Mouse (Mus musculus) myocyte (in vitro differentiated cells): Measurements from ENCODE around the gene Xrcc2.

ENCODE experiments used
- CEBPB ChIP-seq: IDR thresholded peaks from 2 replicates; pipeline ENCODE4 v1.6.1; 2011; ENCODE audit warnings: mild to moderate bottlenecking, moderate library complexity; ENCODE audit not compliant: poor library complexity, insufficient read depth, severe bottlenecking
- MAX ChIP-seq: IDR thresholded peaks from one replicate; pipeline ENCODE4 v1.6.1; 2011; ENCODE audit warnings: low read depth, mild to moderate bottlenecking, control low read depth
- MYOD1 ChIP-seq, 3 experiments: IDR thresholded peaks; one replicate each; pipeline ENCODE4 v1.6.1; 2011; ENCODE audit warnings: control low read depth in 2 of 3, low read depth in 2 of 3, mild to moderate bottlenecking in 2 of 3, moderate library complexity in 1 of 3; ENCODE audit not compliant: insufficient read length in 2 of 3, control insufficient read depth in 1 of 3
- MYOG ChIP-seq, 3 experiments: IDR thresholded peaks; one replicate each; pipeline ENCODE4 v1.6.1; 2011; ENCODE audit warnings: control low read depth in 2 of 3, low read depth in 2 of 3, mild to moderate bottlenecking in 2 of 3; ENCODE audit not compliant: insufficient read length in 2 of 3, control insufficient read depth in 1 of 3, insufficient read depth in 1 of 3
- POLR2A ChIP-seq: IDR thresholded peaks from one replicate; pipeline ENCODE4 v1.6.1; 2011; ENCODE audit warnings: low read depth, mild to moderate bottlenecking, control low read depth, moderate library complexity; ENCODE audit not compliant: insufficient read length
- POLR2AphosphoS2 ChIP-seq: IDR thresholded peaks from one replicate; pipeline ENCODE4 v1.6.1; 2011; ENCODE audit warnings: low read depth, control low read depth; ENCODE audit not compliant: insufficient read length
- REST ChIP-seq: IDR thresholded peaks from one replicate; pipeline ENCODE4 v1.6.1; 2011; ENCODE audit warnings: mild to moderate bottlenecking, control low read depth, moderate library complexity; ENCODE audit not compliant: insufficient read depth, insufficient read length
- TCF12 ChIP-seq: IDR thresholded peaks from one replicate; pipeline ENCODE4 v1.6.1; 2011; ENCODE audit warnings: mild to moderate bottlenecking, control low read depth; ENCODE audit not compliant: poor library complexity, insufficient read depth, severe bottlenecking
- USF1 ChIP-seq: IDR thresholded peaks from one replicate; pipeline ENCODE4 v1.6.1; 2011; ENCODE audit warnings: low read depth, mild to moderate bottlenecking, control low read depth, moderate library complexity

- no peak for TF ChIP-seq TCF12
- no peak for TF ChIP-seq POLR2A
- TF ChIP-seq POLR2AphosphoS2, result no peak
- TF ChIP-seq MYOG (IDR thresholded peaks at IDR 0.05; ENCODE audit: control insufficient read depth in 1 of 3, insufficient read depth in 1 of 3, insufficient read length in 2 of 3, low read depth in 2 of 3), result no peak
- no peak for TF ChIP-seq CEBPB
- TF ChIP-seq USF1, result no peak
- TF ChIP-seq MAX, result no peak
- no peak for TF ChIP-seq REST
- TF ChIP-seq MYOD1 (IDR thresholded peaks at IDR 0.05; ENCODE audit: control insufficient read depth in 1 of 3, insufficient read length in 2 of 3, low read depth in 2 of 3), result no peak
Measured at GRCm38 (mm10) chr5:25653377-25653776, 52.2 kb downstream of the Xrcc2 start.
